Mouse (Mus musculus): Measurements from ENCODE around the gene Klf15. TPM values are rescaled to one million over a fixed set of nuclear protein-coding genes. Genes with fewer than 3 reads are reported as not detected.

Klf15 gene
- polyA plus RNA-seq (2012; rRNA removed) = 2.2 and 3.1 TPM in 2 replicates

GRCm38 (mm10) chr6:90462181-90462706, at the start of gene Klf15:
Klf15 (plus strand) TSS chr6:90462576.

GRCm38 (mm10) chr6:90428380-90428974, 33.9 kb upstream of the Klf15 start, which contains the start of gene Cfap100:
Cfap100 (minus strand) TSS chr6:90428797.

GRCm38 (mm10) chr6:90486176-90486921, 24.0 kb downstream of the Klf15 start, which contains the start of gene Aldh1l1:
Aldh1l1 (plus strand) TSS chr6:90486427.

Other genes with a start within 250 kb of the Klf15 start
- gene Vmn1r53, start 238.1 kb upstream of the Klf15 start, polyA plus RNA-seq (2012; rRNA removed) = 0.05 TPM in 1 of 2 replicates, not detected in the other
- not detected in 2 replicates for gene Vmn1r54, start 216.3 kb upstream of the Klf15 start, polyA plus RNA-seq (2012; rRNA removed)
- not detected in 2 replicates for gene BC048671, start 161.4 kb upstream of the Klf15 start, polyA plus RNA-seq (2012; rRNA removed)
- gene Chst13, start 137.4 kb upstream of the Klf15 start, polyA plus RNA-seq (2012; rRNA removed) = 0.45 and 0.82 TPM in 2 replicates
- gene Uroc1, start 129.3 kb upstream of the Klf15 start, polyA plus RNA-seq (2012; rRNA removed) = 0.17 and 0.23 TPM in 2 replicates
- 8.5 and 12.2 TPM in 2 replicates for gene Zxdc, start 93.1 kb upstream of the Klf15 start, polyA plus RNA-seq (2012; rRNA removed)
- 2.3 and 5.4 TPM in 2 replicates for gene Cfap100, start 33.8 kb upstream of the Klf15 start, polyA plus RNA-seq (2012; rRNA removed)
- gene Aldh1l1, start 23.9 kb downstream of the Klf15 start, polyA plus RNA-seq (2012; rRNA removed) = 1.9 and 3.1 TPM in 2 replicates
- gene Slc41a3, start 142.1 kb downstream of the Klf15 start, polyA plus RNA-seq (2012; rRNA removed) = 3.8 and 4.7 TPM in 2 replicates

Measured in central nervous system, embryonic 11.5 days (tissue).